Mouse (Mus musculus): Measurements from ENCODE around the gene Gsn.

DNA sequence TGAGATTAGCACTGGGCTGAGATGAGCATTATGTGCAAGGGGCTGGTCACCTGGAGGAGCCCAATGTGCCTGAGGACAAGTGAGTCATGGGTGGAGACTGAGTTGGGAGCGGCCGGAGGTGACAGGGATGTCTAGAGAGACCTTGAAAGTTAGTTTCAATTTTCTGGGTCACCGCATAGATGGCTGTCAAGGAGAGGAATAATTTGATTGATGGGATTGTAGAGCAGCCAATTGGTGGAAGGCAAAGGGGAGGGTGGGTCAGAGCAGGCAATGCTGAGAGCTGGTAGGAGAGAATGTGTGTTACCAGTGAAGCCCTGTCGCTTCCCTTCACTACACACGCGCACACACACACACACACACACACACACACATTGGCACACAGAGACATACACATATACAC is 13.0 kb downstream of the Gsn start:
- TF ChIP-seq CTCF (conservative IDR thresholded peaks at IDR 0.05; ENCODE audit: low read length), result no peak
- TF ChIP-seq POU5F1 (IDR thresholded peaks at IDR 0.05; ENCODE audit: borderline replicate concordance, low read length), result no peak
